Mouse (Mus musculus): ENCODE results near the gene Vil1. TPM values are rescaled to one million over a fixed set of nuclear protein-coding genes. Genes with fewer than 3 reads are reported as not detected.
A peak's percentile ranks its signal among the peaks of the same experiment; 100 is the strongest.

The Vil1 gene
- polyA plus RNA-seq, 1 experiment from 2014 or later = 0.88 TPM

DNA sequence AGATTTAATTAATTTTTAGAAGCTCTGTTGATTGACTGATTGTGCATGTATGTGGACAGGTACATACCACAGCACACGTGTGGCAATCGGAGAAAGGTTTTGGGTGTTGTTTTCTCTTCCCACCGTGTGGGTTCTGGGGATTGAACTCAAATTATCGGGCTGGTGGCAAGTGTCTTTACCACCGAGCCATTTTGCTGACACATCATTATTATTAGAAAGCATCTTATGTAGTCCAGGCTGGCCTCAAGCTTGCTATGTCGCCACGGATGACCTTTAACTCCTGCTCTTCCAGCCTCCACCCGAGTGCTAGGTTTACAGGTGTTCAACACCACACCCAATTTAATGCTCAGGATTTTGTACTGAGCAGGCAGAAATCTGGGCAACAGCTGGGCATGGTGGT lies 3.5 kb downstream of the Vil1 start:
- H3K27ac ChIP-seq (ENCODE audit: low read depth, low read length) = no peak overlapping the region
- H3K9ac ChIP-seq (ENCODE audit: low read depth, low read length) = no peak overlapping the region
- DNase-seq (ENCODE audit: low spot score) (no peak), ATAC-seq (replicated peaks; ENCODE audit: low FRiP score) (no peak)
- WGBS = 79% methylated on average over 8 of the region's 8 CpGs
- H3K4me2 ChIP-seq = no peak overlapping the region
- H3K9me3 ChIP-seq (ENCODE audit: control insufficient read depth, low read length) = no peaks in the 10 kb centered on the region
- H3K36me3 ChIP-seq (ENCODE audit: control insufficient read depth, insufficient read depth, low read length) = no peaks in the 10 kb centered on the region
- peaks cover 5% of the 10 kb centered on the region for H3K4me1 ChIP-seq (replicated peaks; ENCODE audit: control insufficient read depth, insufficient read depth, low read length)
- H3K4me3 ChIP-seq (ENCODE audit: low read depth, low read length) = no peak overlapping the region
- H3K27me3 ChIP-seq (replicated peaks; ENCODE audit: control insufficient read depth, insufficient read depth, low read length) = no peaks in the 10 kb centered on the region

DNA sequence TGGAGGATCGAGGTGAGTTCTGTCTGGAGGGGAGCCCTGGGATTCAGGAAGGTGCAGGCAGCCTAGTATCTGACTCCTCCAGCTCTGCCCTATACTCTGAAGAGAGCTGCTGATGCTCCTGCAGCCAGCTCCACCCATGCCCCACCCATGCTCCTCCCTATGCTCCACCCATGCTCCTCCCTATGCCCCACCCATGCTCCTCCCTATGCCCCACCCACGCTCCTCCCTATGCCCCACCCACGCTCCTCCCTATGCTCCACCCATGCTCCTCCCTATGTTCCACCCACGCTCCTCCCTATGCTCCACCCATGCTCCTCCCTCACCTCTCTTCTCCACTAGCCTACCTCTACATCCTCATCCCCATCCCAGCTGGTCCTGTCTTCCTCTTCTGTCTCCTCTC lies 6.0 kb downstream of the Vil1 start:
- H3K36me3 ChIP-seq (ENCODE audit: control insufficient read depth, insufficient read depth, low read length) = no peaks in the 10 kb centered on the region
- no peaks in the 10 kb centered on the region for H3K9me3 ChIP-seq (ENCODE audit: control insufficient read depth, low read length)
- H3K4me2 ChIP-seq = no peak overlapping the region
- no peak overlapping the region for H3K9ac ChIP-seq (ENCODE audit: low read depth, low read length)
- H3K27me3 ChIP-seq (replicated peaks; ENCODE audit: control insufficient read depth, insufficient read depth, low read length) = no peaks in the 10 kb centered on the region
- peak; percentile 59 for DNase-seq (ENCODE audit: low spot score)
- no peak overlapping the region for H3K4me3 ChIP-seq (ENCODE audit: low read depth, low read length)
- H3K27ac ChIP-seq (ENCODE audit: low read depth, low read length) = no peak overlapping the region
- 32% methylated on average over 4 of the region's 4 CpGs for WGBS
- peak; percentile 76 for ATAC-seq (replicated peaks; ENCODE audit: low FRiP score)
- H3K4me1 ChIP-seq (replicated peaks; ENCODE audit: control insufficient read depth, insufficient read depth, low read length) = peaks cover 3% of the 10 kb centered on the region; the same call in 1 of the 2 replicates

DNA sequence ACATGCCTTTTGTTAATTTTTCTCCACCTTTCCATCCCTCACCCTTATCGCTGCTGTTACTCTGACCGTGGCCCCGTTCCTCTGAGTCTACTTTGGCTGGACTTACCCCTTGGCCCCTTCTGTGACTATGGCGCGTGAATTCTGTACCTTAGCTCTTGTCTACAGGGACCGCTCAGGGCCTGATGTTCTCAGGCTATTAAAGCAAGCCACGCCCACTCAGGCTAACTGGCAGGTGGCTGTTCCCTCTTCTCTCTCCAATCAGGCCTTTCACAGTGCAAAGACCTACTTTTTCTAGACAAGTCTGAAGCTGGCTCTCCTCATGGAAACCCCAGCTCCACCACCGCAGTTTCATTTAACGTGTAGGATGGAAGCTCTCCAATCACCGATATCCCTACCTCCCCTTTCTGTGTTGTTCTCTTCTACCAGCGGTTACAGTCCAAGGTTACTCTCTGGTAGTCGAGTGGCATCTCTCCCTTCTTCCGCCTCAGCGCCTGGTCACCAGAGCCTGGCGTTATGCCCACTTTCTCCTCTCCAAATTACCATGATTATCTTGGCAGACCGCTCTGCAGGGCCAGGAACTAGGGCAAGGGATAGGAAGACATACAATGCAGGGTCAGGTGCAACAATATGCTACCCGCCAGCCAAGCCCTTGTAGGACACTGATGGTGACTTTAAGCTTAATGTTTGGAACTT lies 9.7 kb downstream of the Vil1 start:
- WGBS = 73% methylated on average over 17 of the region's 17 CpGs
- H3K27ac ChIP-seq (ENCODE audit: low read depth, low read length) = no peak overlapping the region
- H3K36me3 ChIP-seq (ENCODE audit: control insufficient read depth, insufficient read depth, low read length) = no peaks in the 10 kb centered on the region
- H3K27me3 ChIP-seq (replicated peaks; ENCODE audit: control insufficient read depth, insufficient read depth, low read length) = no peaks in the 10 kb centered on the region
- DNase-seq (ENCODE audit: low spot score) = no peak
- H3K4me2 ChIP-seq = no peak overlapping the region
- no peaks in the 10 kb centered on the region; the same call in 1 of the 2 replicates for H3K4me1 ChIP-seq (replicated peaks; ENCODE audit: control insufficient read depth, insufficient read depth, low read length)
- no peak for ATAC-seq (replicated peaks; ENCODE audit: low FRiP score)
- H3K9me3 ChIP-seq (ENCODE audit: control insufficient read depth, low read length) = no peaks in the 10 kb centered on the region
- H3K4me3 ChIP-seq (ENCODE audit: low read depth, low read length) = no peak overlapping the region
- no peak overlapping the region for H3K9ac ChIP-seq (ENCODE audit: low read depth, low read length)

DNA sequence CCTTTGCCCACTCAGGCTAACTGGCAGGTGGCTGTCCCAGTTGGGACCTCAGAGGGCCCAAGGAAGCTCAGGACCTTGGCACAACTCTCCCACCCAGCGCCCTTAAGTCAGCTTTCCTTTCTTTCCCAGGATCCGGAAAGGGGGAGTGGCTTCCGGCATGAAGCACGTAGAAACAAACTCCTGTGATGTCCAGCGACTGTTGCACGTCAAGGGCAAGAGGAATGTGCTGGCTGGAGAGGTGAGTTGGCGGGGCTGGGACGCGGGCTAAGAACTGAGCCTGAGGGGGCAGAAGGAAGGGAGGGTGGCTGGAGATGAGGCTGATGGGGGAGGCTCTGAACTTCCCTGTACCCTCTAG lies 10.2 kb downstream of the Vil1 start:
- Histone ChIP-seq H3K27ac (ENCODE audit: low read depth, low read length) (no peak overlapping the region), H3K9me3 (ENCODE audit: control insufficient read depth, low read length) (no peaks in the 10 kb centered on the region), H3K27me3 (replicated peaks; ENCODE audit: control insufficient read depth, insufficient read depth, low read length) (no peaks in the 10 kb centered on the region), H3K4me2 (no peak overlapping the region), H3K4me3 (ENCODE audit: low read depth, low read length) (no peak overlapping the region), H3K36me3 (ENCODE audit: control insufficient read depth, insufficient read depth, low read length) (no peaks in the 10 kb centered on the region), H3K4me1 (replicated peaks; ENCODE audit: control insufficient read depth, insufficient read depth, low read length) (no peaks in the 10 kb centered on the region; the same call in 1 of the 2 replicates), H3K9ac (ENCODE audit: low read depth, low read length) (no peak overlapping the region)
- WGBS = 67% methylated on average over 9 of the region's 9 CpGs
- DNase-seq (ENCODE audit: low spot score) (no peak), ATAC-seq (replicated peaks; ENCODE audit: low FRiP score) (no peak)

DNA sequence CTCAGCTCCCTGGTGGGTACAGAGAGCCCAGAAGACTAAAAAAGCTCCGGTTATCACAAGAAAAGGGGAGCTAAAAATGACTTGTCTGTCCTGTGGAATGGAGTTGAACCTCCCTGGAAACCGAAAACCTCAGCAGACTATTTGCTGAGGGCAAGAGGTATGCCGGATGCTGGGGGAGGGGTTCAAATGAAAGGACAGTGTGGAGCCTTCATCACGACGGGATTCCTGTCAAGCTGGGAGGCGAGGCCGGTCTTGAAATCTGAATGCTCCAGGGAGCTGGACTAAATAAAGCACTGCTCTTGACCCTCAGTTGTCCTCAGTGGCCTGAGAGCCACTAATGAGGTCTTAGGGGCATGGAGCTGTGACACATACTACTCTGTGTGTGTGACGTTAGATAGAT lies 14.0 kb downstream of the Vil1 start:
- no peaks in the 10 kb centered on the region for H3K9me3 ChIP-seq (ENCODE audit: control insufficient read depth, low read length)
- ATAC-seq (replicated peaks; ENCODE audit: low FRiP score) = no peak
- H3K27me3 ChIP-seq (replicated peaks; ENCODE audit: control insufficient read depth, insufficient read depth, low read length) = no peaks in the 10 kb centered on the region
- H3K4me3 ChIP-seq (ENCODE audit: low read depth, low read length) = no peak overlapping the region
- H3K27ac ChIP-seq (ENCODE audit: low read depth, low read length) = no peak overlapping the region
- no peak overlapping the region for H3K4me2 ChIP-seq
- H3K9ac ChIP-seq (ENCODE audit: low read depth, low read length) = no peak overlapping the region
- no peaks in the 10 kb centered on the region for H3K4me1 ChIP-seq (replicated peaks; ENCODE audit: control insufficient read depth, insufficient read depth, low read length)
- WGBS = 48% methylated on average over 8 of the region's 8 CpGs
- no peak for DNase-seq (ENCODE audit: low spot score)
- no peaks in the 10 kb centered on the region for H3K36me3 ChIP-seq (ENCODE audit: control insufficient read depth, insufficient read depth, low read length)

DNA sequence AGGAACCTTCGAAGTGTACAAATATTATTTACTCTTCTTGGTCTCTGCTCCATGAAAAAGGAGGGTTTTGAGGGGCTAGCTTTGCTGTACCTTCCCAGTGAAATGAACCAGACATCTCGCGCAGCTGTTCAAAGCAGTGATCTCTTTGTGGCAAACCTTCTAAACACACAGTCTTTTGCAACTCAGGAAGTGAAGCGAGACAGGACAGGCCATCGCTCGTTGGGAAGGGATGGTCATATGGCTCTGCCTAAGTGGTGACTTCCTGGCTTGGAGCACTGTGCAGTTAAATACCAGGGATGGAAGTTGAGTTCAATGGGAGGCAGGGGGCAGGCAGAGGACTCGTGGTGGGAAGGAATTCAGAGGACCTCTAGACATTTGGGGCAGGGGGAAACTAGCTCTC lies 16.7 kb downstream of the Vil1 start:
- H3K4me3 ChIP-seq (ENCODE audit: low read depth, low read length) = no peak overlapping the region
- no peak overlapping the region for H3K27ac ChIP-seq (ENCODE audit: low read depth, low read length)
- no peak for DNase-seq (ENCODE audit: low spot score)
- H3K36me3 ChIP-seq (ENCODE audit: control insufficient read depth, insufficient read depth, low read length) = no peaks in the 10 kb centered on the region
- ATAC-seq (replicated peaks; ENCODE audit: low FRiP score) = no peak
- 0 out of 2 replicates have a peak, but pooled peaks cover 2% of the 10 kb centered on the region for H3K4me1 ChIP-seq (replicated peaks; ENCODE audit: control insufficient read depth, insufficient read depth, low read length)
- H3K27me3 ChIP-seq (replicated peaks; ENCODE audit: control insufficient read depth, insufficient read depth, low read length) = no peaks in the 10 kb centered on the region
- 47% methylated on average over 7 of the region's 7 CpGs for WGBS
- H3K9me3 ChIP-seq (ENCODE audit: control insufficient read depth, low read length) = no peaks in the 10 kb centered on the region
- H3K4me2 ChIP-seq = no peak overlapping the region
- H3K9ac ChIP-seq (ENCODE audit: low read depth, low read length) = no peak overlapping the region

DNA sequence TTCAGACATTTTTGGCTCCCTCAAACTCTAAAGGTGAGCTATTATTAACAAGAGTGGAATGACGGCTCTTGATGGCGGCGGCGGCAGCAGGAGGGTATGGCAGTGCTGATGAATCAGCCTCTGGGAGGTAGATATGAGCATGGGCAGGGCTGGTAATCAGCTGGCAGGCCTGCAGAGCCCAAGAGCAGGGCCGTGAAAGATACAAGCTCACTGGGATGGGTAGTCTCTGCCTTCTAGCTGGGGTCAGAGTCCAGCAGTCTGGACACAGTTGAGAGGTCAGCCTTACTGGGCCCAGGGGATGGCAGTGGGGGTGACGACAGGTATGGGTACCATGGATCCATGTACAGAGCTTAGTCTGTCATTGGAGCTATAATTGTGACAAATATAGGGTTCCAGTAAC lies 24.0 kb downstream of the Vil1 start:
- Histone ChIP-seq H3K4me3 (ENCODE audit: low read depth, low read length) (no peak overlapping the region), H3K36me3 (ENCODE audit: control insufficient read depth, insufficient read depth, low read length) (peaks cover 9% of the 10 kb centered on the region), H3K27me3 (replicated peaks; ENCODE audit: control insufficient read depth, insufficient read depth, low read length) (no peaks in the 10 kb centered on the region), H3K4me2 (no peak overlapping the region), H3K9me3 (ENCODE audit: control insufficient read depth, low read length) (no peaks in the 10 kb centered on the region), H3K9ac (ENCODE audit: low read depth, low read length) (no peak overlapping the region), H3K27ac (ENCODE audit: low read depth, low read length) (no peak overlapping the region), H3K4me1 (replicated peaks; ENCODE audit: control insufficient read depth, insufficient read depth, low read length) (peaks cover 8% of the 10 kb centered on the region)
- DNase-seq (ENCODE audit: low spot score) (no peak), ATAC-seq (replicated peaks; ENCODE audit: low FRiP score) (peak; percentile 57)
- 77% methylated on average over 6 of the region's 6 CpGs for WGBS

DNA sequence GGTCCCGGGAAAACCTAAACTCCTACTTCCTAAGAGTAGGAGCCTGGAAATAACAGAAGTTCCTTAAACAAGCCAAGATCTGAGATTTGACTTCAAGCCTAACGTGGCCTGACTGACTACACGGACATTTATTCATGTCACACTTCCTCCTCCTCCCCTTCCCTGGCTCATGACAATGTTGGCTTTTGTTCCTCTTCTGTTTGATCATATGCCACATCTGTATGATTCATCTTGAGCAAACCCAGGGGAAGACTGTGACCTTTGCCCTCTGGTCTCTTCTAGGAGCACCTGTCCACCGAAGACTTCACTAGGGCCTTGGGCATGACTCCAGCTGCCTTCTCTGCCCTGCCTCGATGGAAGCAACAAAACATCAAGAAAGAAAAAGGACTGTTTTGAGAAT lies 25.4 kb downstream of the Vil1 start:
- ATAC-seq (replicated peaks; ENCODE audit: low FRiP score) (no peak), DNase-seq (ENCODE audit: low spot score) (no peak)
- WGBS = 75% methylated on average over 5 of the region's 5 CpGs
- H3K27me3 ChIP-seq (replicated peaks; ENCODE audit: control insufficient read depth, insufficient read depth, low read length) = no peaks in the 10 kb centered on the region
- H3K9ac ChIP-seq (ENCODE audit: low read depth, low read length) = no peak overlapping the region
- no peak overlapping the region for H3K4me2 ChIP-seq
- H3K4me3 ChIP-seq (ENCODE audit: low read depth, low read length) = no peak overlapping the region
- H3K27ac ChIP-seq (ENCODE audit: low read depth, low read length) = peak overlapping the region; percentile 36; the same call in 1 of the 2 replicates
- peaks cover 8% of the 10 kb centered on the region for H3K4me1 ChIP-seq (replicated peaks; ENCODE audit: control insufficient read depth, insufficient read depth, low read length)
- peaks cover 18% of the 10 kb centered on the region for H3K36me3 ChIP-seq (ENCODE audit: control insufficient read depth, insufficient read depth, low read length)
- H3K9me3 ChIP-seq (ENCODE audit: control insufficient read depth, low read length) = no peaks in the 10 kb centered on the region

DNA sequence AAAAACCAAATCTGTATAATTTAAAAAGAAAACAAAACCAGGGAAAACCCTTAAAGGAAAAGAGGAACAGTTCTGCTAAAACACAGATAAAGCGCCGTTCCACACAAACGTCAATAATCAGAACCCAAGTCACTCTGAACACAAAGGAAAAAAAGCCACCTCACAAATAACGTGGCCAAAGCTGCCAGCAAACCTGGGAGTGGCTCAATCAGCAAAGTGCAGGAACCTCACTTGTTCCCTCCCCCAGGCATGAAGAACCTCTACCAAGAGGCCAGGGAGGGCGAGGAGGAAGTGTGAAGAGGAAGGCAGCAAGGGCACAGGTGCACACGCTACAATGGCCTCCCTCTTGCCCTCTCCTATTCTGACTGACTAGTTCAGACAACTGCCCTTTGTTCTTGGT lies 26.4 kb downstream of the Vil1 start:
- no peaks in the 10 kb centered on the region for H3K9me3 ChIP-seq (ENCODE audit: control insufficient read depth, low read length)
- 54% methylated on average over 6 of the region's 6 CpGs for WGBS
- no peak overlapping the region for H3K4me3 ChIP-seq (ENCODE audit: low read depth, low read length)
- no peak for DNase-seq (ENCODE audit: low spot score)
- H3K9ac ChIP-seq (ENCODE audit: low read depth, low read length) = no peak overlapping the region
- peaks cover 23% of the 10 kb centered on the region for H3K36me3 ChIP-seq (ENCODE audit: control insufficient read depth, insufficient read depth, low read length)
- H3K27ac ChIP-seq (ENCODE audit: low read depth, low read length) = no peak overlapping the region
- no peaks in the 10 kb centered on the region for H3K27me3 ChIP-seq (replicated peaks; ENCODE audit: control insufficient read depth, insufficient read depth, low read length)
- ATAC-seq (replicated peaks; ENCODE audit: low FRiP score) = peak; percentile 51
- H3K4me1 ChIP-seq (replicated peaks; ENCODE audit: control insufficient read depth, insufficient read depth, low read length) = peaks cover 6% of the 10 kb centered on the region
- no peak overlapping the region for H3K4me2 ChIP-seq

Data from liver, embryonic 11.5 days (tissue).